Comparison of ENCODE assay signal across 1 mouse cellular context in the genomic region with DNA sequence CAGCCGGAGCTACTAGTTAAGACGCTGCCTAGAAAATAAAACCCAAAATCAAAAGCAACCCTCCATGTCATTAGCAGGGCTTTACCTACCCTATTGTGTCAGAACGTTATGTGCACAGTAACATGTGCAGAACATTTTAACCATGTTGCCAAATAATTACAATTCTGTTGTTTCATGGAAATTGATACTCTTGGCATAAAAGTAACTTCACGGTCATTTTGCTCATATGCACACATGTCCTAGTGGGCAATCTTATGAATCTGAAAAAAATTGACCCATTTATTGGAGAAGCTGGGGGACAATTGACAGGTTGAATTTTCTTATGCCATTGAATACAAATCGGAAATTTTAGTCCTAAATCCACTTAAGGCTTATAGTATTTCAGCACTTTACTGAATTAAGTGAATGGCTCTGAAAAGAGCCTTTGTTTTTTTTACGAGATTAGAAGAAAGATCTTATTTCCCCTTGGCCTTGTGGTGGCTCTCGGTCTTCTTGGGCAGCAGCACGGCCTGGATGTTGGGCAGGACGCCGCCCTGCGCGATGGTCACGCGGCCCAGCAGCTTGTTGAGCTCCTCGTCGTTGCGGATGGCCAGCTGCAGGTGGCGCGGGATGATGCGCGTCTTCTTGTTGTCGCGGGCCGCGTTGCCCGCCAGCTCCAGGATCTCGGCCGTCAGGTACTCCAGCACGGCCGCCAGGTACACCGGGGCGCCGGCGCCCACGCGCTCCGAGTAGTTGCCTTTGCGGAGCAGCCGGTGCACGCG.
A peak's percentile ranks its signal among the peaks of the same experiment; 100 is the strongest.
TF ChIP-seq lines count a peak whose summit lies in the region.

No protein-coding gene starts in this region.

TF ChIP-seq in myocyte, 11 proteins besides CTCF, POLR2A, EP300 and RAD21:
- peak; percentile 31 for TF ChIP-seq POLR2AphosphoS2 (IDR thresholded peaks at IDR 0.05; ENCODE audit: insufficient read length, low read depth)
